Mouse (Mus musculus) lung, adult 18-20 months (tissue): ENCODE data around the gene Lmna.

Experiments used
- DNase-seq, 2 experiments: peaks; one replicate each; pipeline ENCODE4 v3.0.0; 2022; ENCODE audit warnings: mixed read lengths in 2 of 2

The Lmna gene

DNA sequence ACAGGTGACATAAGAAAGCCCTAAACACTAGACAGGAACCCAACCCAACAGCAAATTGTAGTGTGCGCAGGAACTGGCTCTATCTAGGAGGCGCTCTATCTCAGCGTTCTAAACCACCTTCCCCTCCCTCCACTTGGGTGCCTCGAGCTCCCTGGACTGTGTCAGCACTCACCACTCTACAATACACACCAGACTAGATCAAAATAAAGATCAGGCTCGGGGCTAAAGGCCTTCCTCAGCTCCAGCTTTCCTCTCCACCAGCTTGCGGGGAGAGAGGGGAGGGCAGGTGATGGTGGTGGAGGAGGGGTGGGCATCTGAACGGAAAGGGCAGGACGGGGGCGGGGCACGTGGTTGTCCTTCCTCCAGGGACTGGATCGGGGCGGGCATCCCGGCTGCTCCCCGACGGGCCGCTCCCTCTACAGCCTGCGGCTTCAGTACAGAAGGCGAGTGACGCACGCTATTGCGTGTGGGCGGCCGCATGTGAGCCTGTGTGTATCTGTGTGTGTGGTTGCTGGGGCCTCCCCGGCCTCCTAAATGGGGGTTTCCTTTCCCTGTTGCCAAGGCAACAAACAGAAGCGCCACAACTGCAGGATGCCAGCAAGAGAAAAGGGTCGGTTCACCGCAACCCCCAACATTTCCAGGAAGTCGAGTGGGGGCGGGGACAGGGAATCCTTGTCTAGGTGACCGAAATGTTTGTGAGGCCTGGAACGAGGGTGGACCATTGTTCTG, at the start of gene Lmna:
Gene Lmna, minus strand, starts transcription at position 265 of the 729 bp plus-strand sequence.
- DNase-seq = peak; percentile 97 to 99

- no peak for DNase-seq
Observed at GRCm38 (mm10) chr3:88556616-88557015, 46.9 kb upstream of the Lmna start.

DNA sequence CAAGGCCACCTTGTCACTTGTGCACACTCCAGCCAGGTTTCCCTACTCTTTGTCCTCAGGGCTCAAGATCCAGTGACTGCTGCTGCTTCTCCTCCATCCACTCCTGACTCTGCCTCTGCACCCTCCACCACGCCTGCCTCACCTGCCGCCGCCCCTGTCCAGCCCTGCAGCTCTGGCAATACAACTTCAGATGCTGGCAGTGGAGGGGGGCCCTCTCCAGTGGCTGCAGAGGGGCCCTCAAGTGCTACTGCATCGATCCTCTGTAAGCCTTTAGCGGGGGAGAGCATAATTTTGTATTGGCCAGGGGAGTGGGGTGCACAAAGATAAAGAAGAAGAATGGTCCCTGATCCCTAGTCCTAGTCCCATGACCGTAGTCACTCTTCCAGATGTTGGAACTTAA, 46.0 kb upstream of the Lmna start:
- no peak for DNase-seq

- no peak for DNase-seq
Observed at GRCm38 (mm10) chr3:88555069-88555605, 45.4 kb upstream of the Lmna start.

DNA sequence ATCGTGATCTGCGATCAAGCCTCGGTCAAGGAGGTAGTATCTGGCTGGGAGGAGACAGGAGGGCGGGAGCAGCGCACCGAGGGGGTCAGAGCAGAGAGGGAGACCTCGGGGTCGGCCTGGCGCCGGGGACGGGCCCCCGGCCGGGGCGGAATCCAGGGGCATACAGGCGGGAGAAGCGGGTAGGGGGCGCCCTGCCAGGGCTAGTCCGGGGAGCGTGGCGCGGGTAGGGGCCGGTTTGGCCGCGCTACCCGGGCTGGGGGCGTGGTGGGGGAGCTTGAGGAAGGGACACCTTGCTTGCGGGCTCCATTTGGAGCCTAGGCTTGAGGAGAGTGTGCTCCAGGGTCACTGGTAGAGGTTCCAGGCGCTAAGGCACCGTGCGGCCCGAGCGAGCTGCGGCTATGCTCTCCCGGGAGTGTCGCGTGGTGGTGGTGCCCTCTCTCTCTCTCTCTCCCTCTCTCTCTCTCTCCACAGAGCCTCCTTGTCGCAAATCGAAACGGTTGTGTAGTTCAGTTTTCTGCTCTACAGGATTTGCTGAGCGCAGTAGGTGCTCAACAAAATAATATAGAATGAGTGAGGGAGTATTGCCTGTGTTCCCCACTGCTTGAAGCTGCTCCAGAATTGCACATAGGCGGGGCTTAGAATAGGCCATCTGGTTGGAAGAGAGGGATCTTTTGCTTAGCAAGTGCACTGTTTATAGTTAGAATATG, 44.3 kb upstream of the Lmna start:
- peak; percentile 39 to 45 for DNase-seq

DNA sequence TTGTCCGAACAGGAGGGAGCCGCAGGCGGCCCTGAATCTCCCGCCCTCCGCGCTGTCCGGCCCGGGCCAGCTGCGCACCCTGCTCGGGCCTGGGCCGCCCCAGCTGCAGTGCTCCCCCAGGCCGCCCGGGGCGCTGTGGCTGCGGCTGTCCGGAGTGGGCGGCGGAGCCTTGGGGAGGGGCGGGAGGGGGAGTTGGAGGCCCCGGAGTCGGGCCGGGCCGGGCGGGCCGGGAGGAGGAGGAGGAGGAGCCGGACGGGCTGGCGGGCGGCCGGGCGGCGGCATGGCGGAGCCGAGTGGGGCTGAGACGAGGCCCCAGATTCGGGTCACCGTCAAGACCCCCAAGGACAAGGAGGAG, 43.7 kb upstream of the Lmna start, which contains the start of gene Ubqln4:
Gene Ubqln4, plus strand, starts transcription at position 234 of the 355 bp plus-strand sequence.
- DNase-seq = peak; percentile 89 to 90

- DNase-seq = peak; percentile 99
Observed at GRCm38 (mm10) chr3:88552676-88553524, 43.1 kb upstream of the Lmna start, which contains the start of gene Lamtor2. Gene Lamtor2 (minus strand): TSS chr3:88553074.

- DNase-seq = no peak
Observed at GRCm38 (mm10) chr3:88552082-88552645, 42.4 kb upstream of the Lmna start.

DNA sequence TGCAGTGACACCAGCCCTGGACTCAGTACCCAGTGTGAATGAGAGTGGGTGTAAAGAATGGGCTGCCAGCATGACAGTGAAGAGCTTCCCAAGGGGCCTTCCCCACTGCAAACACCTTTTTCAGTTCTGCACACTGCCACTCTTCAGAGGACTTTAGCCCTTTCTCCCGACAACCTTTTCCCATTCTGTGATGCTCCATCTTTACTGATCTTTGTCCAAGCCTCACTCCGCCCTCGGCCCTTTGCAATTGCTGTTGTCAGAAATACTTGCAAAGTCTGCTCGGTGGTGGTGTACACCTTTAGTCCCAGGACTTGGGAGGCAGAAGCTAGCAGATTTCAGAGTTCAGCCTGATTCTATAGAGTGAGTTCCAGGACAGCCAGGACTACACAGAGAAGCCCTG, 41.8 kb upstream of the Lmna start:
- DNase-seq = no peak

GRCm38 (mm10) chr3:88548180-88548917, 38.6 kb upstream of the Lmna start, which contains the start of gene Rab25:
Gene Rab25 (minus strand): TSS chr3:88548300.
- peak; percentile 86 to 93 for DNase-seq

GRCm38 (mm10) chr3:88546674-88547418, 37.1 kb upstream of the Lmna start:
- DNase-seq = no peak

DNA sequence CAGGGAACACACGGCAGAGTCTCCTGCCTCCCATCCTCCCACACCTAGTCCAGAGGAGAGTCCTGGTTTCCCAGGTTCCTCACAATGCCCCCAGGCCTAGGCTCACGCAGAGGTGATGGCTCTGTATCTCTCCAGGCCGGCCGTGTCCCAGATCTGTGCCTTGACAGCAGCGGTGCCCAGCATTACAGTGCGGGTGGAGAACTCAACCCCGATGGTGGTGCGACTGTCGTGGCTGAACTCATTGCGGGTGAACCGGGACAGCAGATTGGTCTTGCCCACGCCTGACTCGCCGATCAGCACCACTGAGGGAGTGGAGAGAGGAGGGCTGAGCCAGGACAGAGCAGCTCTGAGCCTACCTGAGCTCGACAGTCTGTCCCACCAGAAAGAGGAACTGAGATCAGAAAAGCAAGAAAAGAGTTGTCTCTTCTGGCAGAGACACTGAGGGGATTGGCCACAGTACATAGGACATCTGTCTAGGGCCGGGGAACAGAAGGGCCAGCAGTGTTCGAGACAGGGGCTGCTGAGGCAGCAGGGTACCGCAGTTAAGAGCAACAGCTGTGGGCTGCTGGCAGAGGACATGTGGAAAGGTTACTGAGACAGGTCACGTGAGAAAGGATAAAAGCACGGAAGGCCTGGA, 35.3 kb upstream of the Lmna start:
- DNase-seq = no peak

DNA sequence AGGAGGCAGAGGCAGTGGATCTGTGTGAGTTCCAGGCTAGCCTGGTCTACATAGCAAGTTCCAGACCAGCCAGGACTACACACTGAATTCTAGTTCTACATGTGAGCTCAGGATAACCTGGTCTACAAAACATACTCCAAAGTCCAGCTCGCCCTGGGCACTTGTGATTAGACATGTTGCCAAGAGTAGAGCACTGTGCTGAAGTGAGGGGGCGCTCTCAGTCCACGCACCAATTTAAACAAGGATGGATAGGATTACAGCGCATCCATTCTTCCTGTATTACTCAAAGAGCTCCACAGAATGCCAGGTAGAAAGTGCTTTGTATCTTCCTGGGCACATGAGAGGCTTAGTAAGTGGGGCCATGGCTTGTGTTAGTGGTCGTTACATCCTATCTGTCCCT, 34.8 kb upstream of the Lmna start:
- peak in 1 of 2 experiments; percentile 46 for DNase-seq

- no peak for DNase-seq
Observed at GRCm38 (mm10) chr3:88543651-88544410, 34.1 kb upstream of the Lmna start.

- no peak for DNase-seq
Observed at GRCm38 (mm10) chr3:88543174-88543573, 33.4 kb upstream of the Lmna start.

- DNase-seq = no peak
Observed at GRCm38 (mm10) chr3:88542486-88542885, 32.7 kb upstream of the Lmna start.

- no peak for DNase-seq
Observed at GRCm38 (mm10) chr3:88541622-88542401, 32.1 kb upstream of the Lmna start.

DNA sequence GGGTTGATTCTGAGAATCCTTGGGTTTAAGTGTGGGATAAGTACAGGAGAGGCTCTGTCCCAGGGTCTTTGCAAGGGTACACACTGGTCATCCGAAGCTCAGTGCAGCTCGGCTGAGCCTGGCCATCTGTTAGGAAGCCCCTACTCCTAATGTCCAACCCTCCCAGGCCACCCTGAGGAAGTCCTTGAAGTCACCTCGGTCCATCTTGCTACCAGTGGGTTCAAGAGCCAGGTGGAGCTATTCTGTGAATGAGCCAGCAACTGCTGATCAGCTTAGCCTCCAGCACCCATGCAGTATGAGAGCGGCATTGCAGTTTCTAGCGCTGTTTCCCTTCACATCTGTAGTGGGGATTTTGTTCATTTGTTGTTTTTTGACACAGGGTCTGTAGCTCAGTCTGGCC, 30.3 kb upstream of the Lmna start:
- no peak for DNase-seq

- no peak for DNase-seq
Observed at GRCm38 (mm10) chr3:88539397-88539796, 29.6 kb upstream of the Lmna start.
